Mouse (Mus musculus): Measurements from ENCODE around the gene Mtg1. TPM values are rescaled to one million over a fixed set of nuclear protein-coding genes. Genes with fewer than 3 reads are reported as not detected.

Gene Mtg1
- 20.7 and 24.8 TPM in 2 replicates for polyA plus RNA-seq (2015; fragmentation: Nextera tagmentation; extraction: Ambion mirVana)

GRCm38 (mm10) chr7:140137135-140138020, at the start of gene Mtg1:
Gene Mtg1, plus strand, starts transcription at chr7:140137564.
- H3K9me3 ChIP-seq (ENCODE audit: control insufficient read depth, low read length): no peaks in the 10 kb centered on the region
- H3K9ac ChIP-seq (ENCODE audit: low read length): peak within 1 kb of the TSS; percentile 84
- peak; percentile 99 for ATAC-seq (ENCODE audit: low read depth)
- peak within 1 kb of the TSS; percentile 69 for H3K4me3 ChIP-seq (ENCODE audit: low read length)
- peaks cover 4% of the 10 kb centered on the region; the same call in 1 of the 2 replicates for H3K4me1 ChIP-seq (replicated peaks; ENCODE audit: control insufficient read depth, insufficient read depth, low read length)
- peak within 1 kb of the TSS; percentile 21; the same call in 1 of the 2 replicates for H3K27ac ChIP-seq (ENCODE audit: low read length)
- peak within 1 kb of the TSS; percentile 81 for H3K4me2 ChIP-seq (ENCODE audit: low read depth, low read length)
- 2% methylated on average over 39 of the region's 39 CpGs for WGBS
- H3K36me3 ChIP-seq (ENCODE audit: control insufficient read depth, insufficient read depth, low read length): no peaks in the 10 kb centered on the region
- H3K27me3 ChIP-seq (ENCODE audit: control insufficient read depth, insufficient read depth, low read depth, low read length): no peaks in the 10 kb centered on the region

GRCm38 (mm10) chr7:140090601-140091000, 46.8 kb upstream of the Mtg1 start:
- H3K4me2 ChIP-seq (ENCODE audit: low read depth, low read length): no peak overlapping the region
- 74% methylated on average over 10 of the region's 10 CpGs for WGBS
- ATAC-seq (ENCODE audit: low read depth): no peak

GRCm38 (mm10) chr7:140092924-140093528, 44.3 kb upstream of the Mtg1 start, which contains the start of gene Prap1:
Gene Prap1, plus strand, starts transcription at chr7:140093395.
- H3K4me1 ChIP-seq (replicated peaks; ENCODE audit: control insufficient read depth, insufficient read depth, low read length): no peaks in the 10 kb centered on the region
- no peaks in the 10 kb centered on the region for H3K36me3 ChIP-seq (ENCODE audit: control insufficient read depth, insufficient read depth, low read length)
- ATAC-seq (ENCODE audit: low read depth): no peak
- 72% methylated on average over 5 of the region's 5 CpGs for WGBS
- no peak within 1 kb of the TSS for H3K4me2 ChIP-seq (ENCODE audit: low read depth, low read length)
- no peaks in the 10 kb centered on the region for H3K9me3 ChIP-seq (ENCODE audit: control insufficient read depth, low read length)
- no peak within 1 kb of the TSS for H3K27ac ChIP-seq (ENCODE audit: low read length)
- no peaks in the 10 kb centered on the region for H3K27me3 ChIP-seq (ENCODE audit: control insufficient read depth, insufficient read depth, low read depth, low read length)
- H3K9ac ChIP-seq (ENCODE audit: low read length): no peak within 1 kb of the TSS
- no peak within 1 kb of the TSS for H3K4me3 ChIP-seq (ENCODE audit: low read length)

More at GRCm38 (mm10) chr7:140090601-140091000, 46.8 kb upstream of the Mtg1 start:
- Histone ChIP-seq H3K36me3 (ENCODE audit: control insufficient read depth, insufficient read depth, low read length) (no peaks in the 10 kb centered on the region), H3K9ac (ENCODE audit: low read length) (no peak overlapping the region), H3K27ac (ENCODE audit: low read length) (no peak overlapping the region), H3K9me3 (ENCODE audit: control insufficient read depth, low read length) (no peaks in the 10 kb centered on the region), H3K4me3 (ENCODE audit: low read length) (no peak overlapping the region), H3K4me1 (replicated peaks; ENCODE audit: control insufficient read depth, insufficient read depth, low read length) (no peaks in the 10 kb centered on the region), H3K27me3 (ENCODE audit: control insufficient read depth, insufficient read depth, low read depth, low read length) (no peaks in the 10 kb centered on the region; the same call in 1 of the 2 replicates)

GRCm38 (mm10) chr7:140094954-140095353, 42.4 kb upstream of the Mtg1 start:
- Histone ChIP-seq H3K27ac (ENCODE audit: low read length) (no peak overlapping the region), H3K27me3 (ENCODE audit: control insufficient read depth, insufficient read depth, low read depth, low read length) (no peaks in the 10 kb centered on the region), H3K9me3 (ENCODE audit: control insufficient read depth, low read length) (no peaks in the 10 kb centered on the region), H3K4me3 (ENCODE audit: low read length) (no peak overlapping the region), H3K4me1 (replicated peaks; ENCODE audit: control insufficient read depth, insufficient read depth, low read length) (no peaks in the 10 kb centered on the region), H3K4me2 (ENCODE audit: low read depth, low read length) (no peak overlapping the region), H3K36me3 (ENCODE audit: control insufficient read depth, insufficient read depth, low read length) (no peaks in the 10 kb centered on the region), H3K9ac (ENCODE audit: low read length) (no peak overlapping the region)
- WGBS: 40% methylated on average over 5 of the region's 5 CpGs
- no peak for ATAC-seq (ENCODE audit: low read depth)

GRCm38 (mm10) chr7:140095556-140095955, 41.8 kb upstream of the Mtg1 start:
- Histone ChIP-seq H3K9ac (ENCODE audit: low read length) (no peak overlapping the region), H3K36me3 (ENCODE audit: control insufficient read depth, insufficient read depth, low read length) (no peaks in the 10 kb centered on the region), H3K9me3 (ENCODE audit: control insufficient read depth, low read length) (no peaks in the 10 kb centered on the region), H3K27ac (ENCODE audit: low read length) (no peak overlapping the region), H3K4me2 (ENCODE audit: low read depth, low read length) (no peak overlapping the region), H3K4me3 (ENCODE audit: low read length) (no peak overlapping the region), H3K27me3 (ENCODE audit: control insufficient read depth, insufficient read depth, low read depth, low read length) (no peaks in the 10 kb centered on the region), H3K4me1 (replicated peaks; ENCODE audit: control insufficient read depth, insufficient read depth, low read length) (no peaks in the 10 kb centered on the region)
- no peak for ATAC-seq (ENCODE audit: low read depth)
- WGBS: 27% methylated on average over 1 of the region's 1 CpGs

GRCm38 (mm10) chr7:140096055-140096454, 41.3 kb upstream of the Mtg1 start:
- H3K9me3 ChIP-seq (ENCODE audit: control insufficient read depth, low read length): no peaks in the 10 kb centered on the region
- no peak overlapping the region for H3K4me3 ChIP-seq (ENCODE audit: low read length)
- no peaks in the 10 kb centered on the region for H3K36me3 ChIP-seq (ENCODE audit: control insufficient read depth, insufficient read depth, low read length)
- H3K27ac ChIP-seq (ENCODE audit: low read length): no peak overlapping the region
- no peaks in the 10 kb centered on the region for H3K4me1 ChIP-seq (replicated peaks; ENCODE audit: control insufficient read depth, insufficient read depth, low read length)
- no peak for ATAC-seq (ENCODE audit: low read depth)
- H3K9ac ChIP-seq (ENCODE audit: low read length): no peak overlapping the region
- no peak overlapping the region for H3K4me2 ChIP-seq (ENCODE audit: low read depth, low read length)
- H3K27me3 ChIP-seq (ENCODE audit: control insufficient read depth, insufficient read depth, low read depth, low read length): no peaks in the 10 kb centered on the region

- H3K9me3 ChIP-seq (ENCODE audit: control insufficient read depth, low read length): no peaks in the 10 kb centered on the region
- H3K4me2 ChIP-seq (ENCODE audit: low read depth, low read length): no peak overlapping the region
- 88% methylated on average over 1 of the region's 1 CpGs for WGBS
- no peaks in the 10 kb centered on the region for H3K36me3 ChIP-seq (ENCODE audit: control insufficient read depth, insufficient read depth, low read length)
- H3K4me1 ChIP-seq (replicated peaks; ENCODE audit: control insufficient read depth, insufficient read depth, low read length): peaks cover 12% of the 10 kb centered on the region
- H3K4me3 ChIP-seq (ENCODE audit: low read length): no peak overlapping the region
- no peak overlapping the region for H3K9ac ChIP-seq (ENCODE audit: low read length)
- no peaks in the 10 kb centered on the region for H3K27me3 ChIP-seq (ENCODE audit: control insufficient read depth, insufficient read depth, low read depth, low read length)
- H3K27ac ChIP-seq (ENCODE audit: low read length): no peak overlapping the region
- no peak for ATAC-seq (ENCODE audit: low read depth)
Measured at GRCm38 (mm10) chr7:140098466-140098865, 38.9 kb upstream of the Mtg1 start.

- H3K9me3 ChIP-seq (ENCODE audit: control insufficient read depth, low read length): no peaks in the 10 kb centered on the region
- peak overlapping the region; percentile 69 for H3K9ac ChIP-seq (ENCODE audit: low read length)
- ATAC-seq (ENCODE audit: low read depth): no peak
- peak overlapping the region; percentile 86 for H3K4me2 ChIP-seq (ENCODE audit: low read depth, low read length)
- peaks cover 11% of the 10 kb centered on the region; the same call in 1 of the 2 replicates for H3K36me3 ChIP-seq (ENCODE audit: control insufficient read depth, insufficient read depth, low read length)
- peak overlapping the region; percentile 55 for H3K4me3 ChIP-seq (ENCODE audit: low read length)
- H3K27me3 ChIP-seq (ENCODE audit: control insufficient read depth, insufficient read depth, low read depth, low read length): no peaks in the 10 kb centered on the region
- H3K4me1 ChIP-seq (replicated peaks; ENCODE audit: control insufficient read depth, insufficient read depth, low read length): peaks cover 12% of the 10 kb centered on the region
- no peak overlapping the region for H3K27ac ChIP-seq (ENCODE audit: low read length)
- WGBS: 76% methylated on average over 10 of the region's 10 CpGs
Measured at GRCm38 (mm10) chr7:140101498-140101897, 35.9 kb upstream of the Mtg1 start.

Measured in lung, embryonic 16.5 days (tissue).